12 mouse cellular contexts compared by ENCODE assay signal in the genomic region with DNA sequence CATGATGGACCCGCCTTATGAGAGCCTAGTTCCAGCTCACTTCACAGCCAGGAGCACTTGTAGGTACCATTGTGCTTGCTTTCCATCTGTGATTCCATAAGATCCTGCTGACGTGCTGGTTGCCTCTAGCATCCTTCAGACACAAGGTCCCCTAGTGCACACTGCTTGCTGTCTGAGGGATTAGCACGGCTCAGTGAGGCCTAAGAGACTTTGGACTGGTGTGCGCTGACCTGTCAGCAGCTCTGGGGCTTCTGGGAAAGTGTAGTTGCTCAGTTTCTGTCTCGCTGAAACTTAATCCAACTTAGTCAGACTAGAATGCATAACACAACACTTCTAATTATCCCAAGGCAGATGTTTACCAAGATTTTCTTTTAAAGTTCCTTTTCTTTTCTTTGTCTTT. TPM values are rescaled to one million over a fixed set of nuclear protein-coding genes. Genes with fewer than 3 reads are reported as not detected.
DNase-seq lines count a peak whose midpoint lies in the region; ATAC-seq and TF ChIP-seq lines count a peak whose summit lies in the region.
"Had no signal": no experiment of that assay in that cellular context is flagged by ENCODE, and none has a peak within 500 bp of the region (broad histone marks: within the 10 kb centered on the region; RNA-seq: fewer than 3 reads in every experiment).

No protein-coding gene starts in this region.

- 44% methylated on average over 5 of the region's 5 CpGs for WGBS in hindbrain, postnatal 0 days
- 69% methylated on average over 5 of the region's 5 CpGs for WGBS in hindbrain, embryonic 10.5 days
- 60% methylated on average over 5 of the region's 5 CpGs for WGBS in embryonic facial prominence, embryonic 11.5 days
- 26% methylated on average over 5 of the region's 5 CpGs for WGBS in midbrain, embryonic 14.5 days

- no peaks in the 10 kb centered on the region for H3K9me3 ChIP-seq in hindbrain, postnatal 0 days (ENCODE audit: low read length)
- H3K9me3 ChIP-seq in hindbrain, embryonic 10.5 days, result no peaks in the 10 kb centered on the region
- H3K9me3 ChIP-seq in embryonic facial prominence, embryonic 11.5 days (replicated peaks; ENCODE audit: control insufficient read depth, low read length), result no peaks in the 10 kb centered on the region
- no peaks in the 10 kb centered on the region for H3K9me3 ChIP-seq in midbrain, embryonic 14.5 days (ENCODE audit: control insufficient read depth, low read length)

- H3K36me3 ChIP-seq in hindbrain, postnatal 0 days (ENCODE audit: insufficient read depth, low read length), result no peaks in the 10 kb centered on the region
- peaks cover 20% of the 10 kb centered on the region for H3K36me3 ChIP-seq in hindbrain, embryonic 10.5 days
- H3K36me3 ChIP-seq in embryonic facial prominence, embryonic 11.5 days (replicated peaks; ENCODE audit: control insufficient read depth, insufficient read depth, low read depth, low read length), result no peaks in the 10 kb centered on the region
- peaks cover 31% of the 10 kb centered on the region for H3K36me3 ChIP-seq in midbrain, embryonic 14.5 days (ENCODE audit: control insufficient read depth, insufficient read depth, low read length)

- H3K9ac ChIP-seq in hindbrain, postnatal 0 days (replicated peaks; ENCODE audit: low read length), result no peak overlapping the region
- no peak overlapping the region for H3K9ac ChIP-seq in embryonic facial prominence, embryonic 11.5 days (replicated peaks; ENCODE audit: low read length)
- H3K9ac ChIP-seq in midbrain, embryonic 14.5 days (replicated peaks; ENCODE audit: low read length), result no peak overlapping the region

- intact Hi-C loops in left cerebral cortex, postnatal 14 days (cut with DNase I), result loop anchor here (5.0 kb wide), 1 partner anchor 33 kb away; no protein-coding TSS in a partner anchor

- no peaks in the 10 kb centered on the region for H3K27me3 ChIP-seq in hindbrain, postnatal 0 days (ENCODE audit: insufficient read depth, low read length)
- peaks cover 19% of the 10 kb centered on the region; the same call in 1 of the 2 replicates for H3K27me3 ChIP-seq in hindbrain, embryonic 10.5 days (ENCODE audit: insufficient read depth, poor library complexity, severe bottlenecking)
- no peaks in the 10 kb centered on the region for H3K27me3 ChIP-seq in embryonic facial prominence, embryonic 11.5 days (ENCODE audit: control insufficient read depth, insufficient read depth, low read length)
- no peaks in the 10 kb centered on the region for H3K27me3 ChIP-seq in midbrain, embryonic 14.5 days (ENCODE audit: control insufficient read depth, insufficient read depth, low read length)

- H3K4me1 ChIP-seq in hindbrain, postnatal 0 days (ENCODE audit: insufficient read depth, low read length), result peaks cover 33% of the 10 kb centered on the region
- peaks cover 38% of the 10 kb centered on the region for H3K4me1 ChIP-seq in hindbrain, embryonic 10.5 days (replicated peaks)
- no peaks in the 10 kb centered on the region; the same call in 1 of the 2 replicates for H3K4me1 ChIP-seq in embryonic facial prominence, embryonic 11.5 days (ENCODE audit: control insufficient read depth, insufficient read depth, low read length)
- H3K4me1 ChIP-seq in midbrain, embryonic 14.5 days (ENCODE audit: control insufficient read depth, insufficient read depth, low read length), result peaks cover 20% of the 10 kb centered on the region; the same call in 1 of the 2 replicates

- H3K4me3 ChIP-seq in hindbrain, postnatal 0 days (ENCODE audit: low read length), result no peak overlapping the region
- H3K4me3 ChIP-seq in hindbrain, embryonic 10.5 days, result no peak overlapping the region
- H3K4me3 ChIP-seq in embryonic facial prominence, embryonic 11.5 days (ENCODE audit: low read depth, low read length), result no peak overlapping the region
- H3K4me3 ChIP-seq in midbrain, embryonic 14.5 days (replicated peaks; ENCODE audit: low read depth, low read length), result no peak overlapping the region

- no peak for TF ChIP-seq CTCF in hindbrain, postnatal 0 days (IDR thresholded peaks at IDR 0.05; ENCODE audit: low read depth)

- no peak for DNase-seq in hindbrain, postnatal 0 days (ENCODE audit: low spot score)
- no peak for DNase-seq in hindbrain, embryonic 10.5 days (ENCODE audit: low spot score)
- DNase-seq in embryonic facial prominence, embryonic 11.5 days (ENCODE audit: low spot score), result peak; percentile 15
- DNase-seq in kidney, adult 8-10 months, result peak; percentile 37 to 55
- peak; percentile 42 for DNase-seq in midbrain, embryonic 14.5 days
- no peak for DNase-seq in ovary, adult 18-20 months (ENCODE audit: low spot score)
- no peak for DNase-seq in gastrocnemius, postnatal 4 days (ENCODE audit: low spot score in 2 of 2)
- DNase-seq in left cerebral cortex, postnatal 14 days (ENCODE audit: low spot score in 2 of 2), result no peak
- DNase-seq: spleen, adult 18-20 months; thymus, postnatal 14 days had no signal

- ATAC-seq in hindbrain, postnatal 0 days, result no peak
- ATAC-seq in embryonic facial prominence, embryonic 11.5 days (replicated peaks; ENCODE audit: insufficient number of reproducible peaks, low FRiP score, low TSS enrichment, low read depth), result no peak
- ATAC-seq in midbrain, embryonic 14.5 days (ENCODE audit: low FRiP score, low TSS enrichment), result no peak
- ATAC-seq: lung, postnatal 0 days had no signal

- peak overlapping the region; percentile 58; the same call in 1 of the 2 replicates for H3K4me2 ChIP-seq in hindbrain, postnatal 0 days (ENCODE audit: low read depth, low read length)
- no peak overlapping the region for H3K4me2 ChIP-seq in embryonic facial prominence, embryonic 11.5 days (ENCODE audit: low read depth, low read length)
- no peak overlapping the region for H3K4me2 ChIP-seq in midbrain, embryonic 14.5 days (ENCODE audit: low read length)

- peak overlapping the region; percentile 45; the same call in 1 of the 2 replicates for H3K27ac ChIP-seq in hindbrain, postnatal 0 days
- no peak overlapping the region for H3K27ac ChIP-seq in hindbrain, embryonic 10.5 days
- H3K27ac ChIP-seq in embryonic facial prominence, embryonic 11.5 days (replicated peaks; ENCODE audit: low read depth, low read length), result no peak overlapping the region
- no peak overlapping the region; the same call in 1 of the 2 replicates for H3K27ac ChIP-seq in midbrain, embryonic 14.5 days (replicated peaks; ENCODE audit: low read depth, low read length)

RNA-seq across cellular contexts. Expression of gene Zfhx2, which starts 32.2 kb away (rescaled TPM):
- total RNA-seq in hindbrain, postnatal 0 days (2014; rRNA removed), result 10.7 and 10.9 TPM in 2 replicates
- polyA plus RNA-seq in hindbrain, postnatal 0 days (2015; fragmentation: Nextera tagmentation; extraction: Ambion mirVana), result 8.1 and 8.4 TPM in 2 replicates
- 8.8 and 17.7 TPM in 2 replicates for polyA plus RNA-seq in hindbrain, embryonic 10.5 days (2016; fragmentation: Nextera tagmentation; extraction: Ambion mirVana)
- polyA plus RNA-seq in embryonic facial prominence, embryonic 11.5 days (2014; fragmentation: Nextera tagmentation; extraction: Ambion mirVana), result 4.5 and 6.0 TPM in 2 replicates
- polyA plus RNA-seq in midbrain, embryonic 14.5 days (2014; fragmentation: Nextera tagmentation; extraction: Ambion mirVana), result 24.9 and 28.4 TPM in 2 replicates
- total RNA-seq in gastrocnemius, postnatal 4 days (2021), result 1 to 10 TPM; 2.9 to 4.0 TPM
- total RNA-seq in left cerebral cortex, postnatal 14 days (2021), result 10 to 100 TPM; 37.2 to 37.9 TPM

RNA-seq across cellular contexts. Expression of gene Thtpa, which starts 34.7 kb away (rescaled TPM):
- total RNA-seq in hindbrain, postnatal 0 days (2014; rRNA removed), result 37.7 and 44.1 TPM in 2 replicates
- polyA plus RNA-seq in hindbrain, postnatal 0 days (2015; fragmentation: Nextera tagmentation; extraction: Ambion mirVana), result 31.8 and 32.8 TPM in 2 replicates
- polyA plus RNA-seq in hindbrain, embryonic 10.5 days (2016; fragmentation: Nextera tagmentation; extraction: Ambion mirVana), result 24.4 and 26.1 TPM in 2 replicates
- polyA plus RNA-seq in embryonic facial prominence, embryonic 11.5 days (2014; fragmentation: Nextera tagmentation; extraction: Ambion mirVana), result 19.0 and 19.6 TPM in 2 replicates
- polyA plus RNA-seq in midbrain, embryonic 14.5 days (2014; fragmentation: Nextera tagmentation; extraction: Ambion mirVana), result 27.9 and 33.7 TPM in 2 replicates
- 10 to 100 TPM; 12.9 to 14.0 TPM for total RNA-seq in gastrocnemius, postnatal 4 days (2021)
- total RNA-seq in left cerebral cortex, postnatal 14 days (2021), result 10 to 100 TPM; 26.7 to 28.1 TPM

RNA-seq across cellular contexts. Expression of gene Ngdn, which starts 44.7 kb away (rescaled TPM):
- total RNA-seq in hindbrain, postnatal 0 days (2014; rRNA removed), result 16.6 and 25.4 TPM in 2 replicates
- polyA plus RNA-seq in hindbrain, postnatal 0 days (2015; fragmentation: Nextera tagmentation; extraction: Ambion mirVana), result 53.2 and 55.2 TPM in 2 replicates
- 73.5 and 85.9 TPM in 2 replicates for polyA plus RNA-seq in hindbrain, embryonic 10.5 days (2016; fragmentation: Nextera tagmentation; extraction: Ambion mirVana)
- polyA plus RNA-seq in embryonic facial prominence, embryonic 11.5 days (2014; fragmentation: Nextera tagmentation; extraction: Ambion mirVana), result 92.8 and 97.7 TPM in 2 replicates
- 51.7 and 54.3 TPM in 2 replicates for polyA plus RNA-seq in midbrain, embryonic 14.5 days (2014; fragmentation: Nextera tagmentation; extraction: Ambion mirVana)
- 10 to 100 TPM; 29.2 to 32.7 TPM for total RNA-seq in gastrocnemius, postnatal 4 days (2021)
- 10 to 100 TPM; 20.2 to 21.6 TPM for total RNA-seq in left cerebral cortex, postnatal 14 days (2021)

RNA-seq across cellular contexts. Expression of gene Ap1g2, which starts 46.5 kb away (rescaled TPM):
- total RNA-seq in hindbrain, postnatal 0 days (2014; rRNA removed), result 5.7 and 6.5 TPM in 2 replicates
- polyA plus RNA-seq in hindbrain, postnatal 0 days (2015; fragmentation: Nextera tagmentation; extraction: Ambion mirVana), result 5.9 and 6.1 TPM in 2 replicates
- 14.5 and 16.3 TPM in 2 replicates for polyA plus RNA-seq in hindbrain, embryonic 10.5 days (2016; fragmentation: Nextera tagmentation; extraction: Ambion mirVana)
- 8.4 and 13.4 TPM in 2 replicates for polyA plus RNA-seq in embryonic facial prominence, embryonic 11.5 days (2014; fragmentation: Nextera tagmentation; extraction: Ambion mirVana)
- polyA plus RNA-seq in midbrain, embryonic 14.5 days (2014; fragmentation: Nextera tagmentation; extraction: Ambion mirVana), result 6.8 and 7.6 TPM in 2 replicates
- 1 to 10 TPM; 6.5 to 8.3 TPM for total RNA-seq in gastrocnemius, postnatal 4 days (2021)
- 10 to 100 TPM; 10.4 to 12.3 TPM for total RNA-seq in left cerebral cortex, postnatal 14 days (2021)

RNA-seq across cellular contexts. Expression of gene Jph4, which starts 56.8 kb away (rescaled TPM):
- 124 and 126 TPM in 2 replicates for total RNA-seq in hindbrain, postnatal 0 days (2014; rRNA removed)
- polyA plus RNA-seq in hindbrain, postnatal 0 days (2015; fragmentation: Nextera tagmentation; extraction: Ambion mirVana), result 28.3 and 29.4 TPM in 2 replicates
- 0.75 and 1.7 TPM in 2 replicates for polyA plus RNA-seq in hindbrain, embryonic 10.5 days (2016; fragmentation: Nextera tagmentation; extraction: Ambion mirVana)
- polyA plus RNA-seq in embryonic facial prominence, embryonic 11.5 days (2014; fragmentation: Nextera tagmentation; extraction: Ambion mirVana), result 1.2 and 1.3 TPM in 2 replicates
- polyA plus RNA-seq in midbrain, embryonic 14.5 days (2014; fragmentation: Nextera tagmentation; extraction: Ambion mirVana), result 31.1 and 38.9 TPM in 2 replicates
- total RNA-seq in gastrocnemius, postnatal 4 days (2021), result 1 to 10 TPM; 1.3 to 2.0 TPM
- 100 to 1,000 TPM; 366 to 372 TPM for total RNA-seq in left cerebral cortex, postnatal 14 days (2021)
- total RNA-seq: heart, postnatal 25 days had no signal

Comparison
In these comparisons a context has a peak if more than half of its experiments do, and no peak if none do; other contexts are left out.
1. DNase-seq: peak in embryonic facial prominence, embryonic 11.5 days (single experiment), kidney, adult 8-10 months (2 of 2) and midbrain, embryonic 14.5 days (single experiment); none in hindbrain, postnatal 0 days (single experiment), hindbrain, embryonic 10.5 days (single experiment), ovary, adult 18-20 months (single experiment), gastrocnemius, postnatal 4 days (0 of 2) and left cerebral cortex, postnatal 14 days (0 of 2).